11 mouse cellular contexts compared by ENCODE assay signal in genomic region chr3:86914316-86914715, GRCm38 (mm10).
"Had no signal": no experiment of that assay in that cellular context is flagged by ENCODE, and none has a peak within 500 bp of the region (broad histone marks: within the 10 kb centered on the region; RNA-seq: fewer than 3 reads in every experiment).

No protein-coding gene starts in this region.

- DNase-seq: kidney, postnatal 10 days; kidney, postnatal 36 days; left cerebral cortex, postnatal 4 days; liver, postnatal 0 days; lung, embryonic 14.5 days; right cerebral cortex, adult 18-20 months; right cerebral cortex, postnatal 14 days; right cerebral cortex, postnatal 4 days; thymus, adult 2 months; thymus, postnatal 14 days; thymus, postnatal 4 days had no signal
